Mouse (Mus musculus) brain, embryonic 14.5 days (tissue): ENCODE measurements around the gene Tmem117.

Experiments used
- CTCF ChIP-seq: fragments of 200-500 bp; IDR thresholded peaks from 2 replicates; pipeline ENCODE4 v1.5.1; 2012; ENCODE audit warnings: inconsistent platforms, mild to moderate bottlenecking, moderate library complexity, borderline replicate concordance; ENCODE audit not compliant: insufficient read depth, insufficient read length; ENCODE audit errors: extremely low read depth
- POLR2A ChIP-seq: fragments of 200-500 bp; IDR thresholded peaks from 2 replicates; pipeline ENCODE4 v1.6.1; 2012; ENCODE audit warnings: mild to moderate bottlenecking, inconsistent platforms, borderline replicate concordance; ENCODE audit not compliant: poor library complexity, insufficient read depth, insufficient read length, severe bottlenecking; ENCODE audit errors: extremely low read depth

DNA sequence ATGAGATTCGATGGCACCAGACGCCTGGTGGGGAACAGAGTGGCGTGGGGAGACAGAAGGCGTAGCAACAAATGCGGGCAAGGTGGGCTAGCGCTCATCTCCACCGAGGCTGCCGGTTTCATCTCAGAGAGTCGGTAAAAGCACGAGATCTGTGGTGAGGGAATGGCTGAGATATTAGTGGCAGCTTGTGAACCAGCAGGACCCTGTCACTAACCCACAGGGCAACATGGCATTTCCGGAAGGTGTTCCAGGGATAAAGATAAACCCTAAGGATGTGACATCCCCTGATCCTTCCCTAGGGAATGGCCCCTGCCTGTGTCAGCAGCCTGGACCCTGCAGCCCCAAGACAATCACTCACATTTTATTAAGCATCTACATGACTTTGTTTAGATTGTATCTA is 266.6 kb downstream of the Tmem117 start:
- no peak for TF ChIP-seq CTCF
- TF ChIP-seq POLR2A = no peak
